Mouse (Mus musculus) erythroblast, embryonic 14.5 days (primary cell): Measurements from ENCODE around the gene Zfand3.

Experiments used
- GATA1 ChIP-seq: IDR thresholded peaks from 2 replicates; pipeline ENCODE4 v1.6.1; 2012; ENCODE audit warnings: low read length, inconsistent platforms, mixed read lengths
- TAL1 ChIP-seq: IDR thresholded peaks from 3 replicates; pipeline ENCODE4 v1.6.1; 2012; ENCODE audit warnings: low read length, inconsistent platforms, mixed read lengths

- no peak for TF ChIP-seq GATA1
- TF ChIP-seq TAL1: no peak
Observed at GRCm38 (mm10) chr17:30075896-30076295, 71.4 kb downstream of the Zfand3 start.
